Mouse (Mus musculus) MEL (cell line): ENCODE measurements around the gene Olfr851. TPM values are rescaled to one million over a fixed set of nuclear protein-coding genes. Genes with fewer than 3 reads are reported as not detected.

Experiments used
- DNase-seq: peaks from one replicate; pipeline ENCODE4 v3.0.0; 2011; ENCODE audit warnings: low read depth, low spot score
- H3K27ac ChIP-seq: 2 replicates; pipeline ENCODE4 v1.5.1; 2012; ENCODE audit warnings: low read depth, mild to moderate bottlenecking, control low read depth, low read length, moderate library complexity; ENCODE audit not compliant: control insufficient read depth
- H3K27me3 ChIP-seq, 2 experiments: fragments of 150-350 bp in 1 of 2; sonication (generic) in 1 of 2; 2 replicates each; pipeline ENCODE4 v1.6.1; 2012; ENCODE audit warnings: low read length in 2 of 2, mild to moderate bottlenecking in 2 of 2, improper control_type of control experiment in 1 of 2, moderate library complexity in 1 of 2; ENCODE audit not compliant: insufficient read depth in 2 of 2, control insufficient read depth in 1 of 2
- H3K36me3 ChIP-seq, 2 experiments: 2 replicates each; pipeline ENCODE4 v1.6.1; 2012 to 2014; ENCODE audit warnings: low read length in 2 of 2, improper control_type of control experiment in 1 of 2, inconsistent platforms in 1 of 2, mild to moderate bottlenecking in 1 of 2; ENCODE audit not compliant: insufficient read depth in 2 of 2, control insufficient read depth in 1 of 2
- H3K4me1 ChIP-seq, 2 experiments: fragments of 150-350 bp in 1 of 2; sonication (generic) in 1 of 2; 2 replicates each; pipeline ENCODE4 v1.6.1; 2012; ENCODE audit warnings: low read length in 2 of 2, improper control_type of control experiment in 1 of 2, mild to moderate bottlenecking in 1 of 2; ENCODE audit not compliant: insufficient read depth in 2 of 2, control insufficient read depth in 1 of 2
- H3K4me3 ChIP-seq, 2 experiments: fragments of 150-350 bp in 1 of 2; sonication (generic) in 1 of 2; 2 replicates each; pipeline ENCODE4 v1.5.1; 2012; ENCODE audit warnings: low read depth in 2 of 2, low read length in 2 of 2, mild to moderate bottlenecking in 2 of 2, moderate library complexity in 2 of 2, control low read depth in 1 of 2, improper control_type of control experiment in 1 of 2; ENCODE audit not compliant: control insufficient read depth in 1 of 2, insufficient read depth in 1 of 2
- H3K79me2 ChIP-seq: 2 replicates; pipeline ENCODE4 v1.6.1; 2012; ENCODE audit warnings: mild to moderate bottlenecking, low read length, moderate library complexity; ENCODE audit not compliant: control insufficient read depth, poor library complexity, insufficient read depth
- H3K9ac ChIP-seq: 2 replicates; pipeline ENCODE4 v1.6.1; 2012; ENCODE audit warnings: low read depth, mild to moderate bottlenecking, control low read depth, low read length, moderate library complexity; ENCODE audit not compliant: control insufficient read depth, poor library complexity, severe bottlenecking
- H3K9me3 ChIP-seq: fragments of 150-350 bp; sonication (generic); replicated peaks from 2 replicates; pipeline ENCODE4 v1.6.1; 2012; ENCODE audit warnings: mild to moderate bottlenecking, low read length, improper control_type of control experiment, moderate library complexity; ENCODE audit not compliant: insufficient read depth
- CHD1 ChIP-seq: IDR thresholded peaks from 2 replicates; pipeline ENCODE4 v1.6.1; 2012; ENCODE audit warnings: low read depth, mild to moderate bottlenecking, inconsistent platforms, low read length, improper control_type of control experiment
- CHD2 ChIP-seq: IDR thresholded peaks from 2 replicates; pipeline ENCODE4 v1.6.1; 2011; ENCODE audit warnings: low read length, improper control_type of control experiment
- CTCF ChIP-seq, 3 experiments: IDR thresholded peaks in 2 of 3; conservative IDR thresholded peaks in 1 of 3; 2 replicates each; pipeline ENCODE4 v1.5.1; 2011 to 2012; ENCODE audit warnings: low read length in 3 of 3, low read depth in 2 of 3, mild to moderate bottlenecking in 2 of 3, improper control_type of control experiment in 1 of 3, inconsistent platforms in 1 of 3, mixed read lengths in 1 of 3, moderate library complexity in 1 of 3; ENCODE audit not compliant: control insufficient read depth in 1 of 3, insufficient read depth in 1 of 3, poor library complexity in 1 of 3, severe bottlenecking in 1 of 3
- E2F4 ChIP-seq: IDR thresholded peaks from 2 replicates; pipeline ENCODE4 v1.6.1; 2011; ENCODE audit warnings: low read depth, low read length, improper control_type of control experiment, borderline replicate concordance
- EP300 ChIP-seq, 2 experiments: IDR thresholded peaks; 2 replicates each; pipeline ENCODE4 v1.6.1; 2011; ENCODE audit warnings: improper control_type of control experiment in 2 of 2, low read length in 2 of 2, low read depth in 1 of 2, mild to moderate bottlenecking in 1 of 2
- HCFC1 ChIP-seq: IDR thresholded peaks from 2 replicates; pipeline ENCODE4 v1.6.1; 2012; ENCODE audit warnings: low read depth, mild to moderate bottlenecking, inconsistent platforms, low read length, improper control_type of control experiment, moderate library complexity
- JUND ChIP-seq: IDR thresholded peaks from 2 replicates; pipeline ENCODE4 v1.6.1; 2011; ENCODE audit warnings: low read depth, mild to moderate bottlenecking, improper control_type of control experiment, low read length
- KAT2A ChIP-seq: conservative IDR thresholded peaks from 2 replicates; pipeline ENCODE4 v1.6.1; 2012; ENCODE audit warnings: low read depth, low read length, improper control_type of control experiment, inconsistent platforms
- MAX ChIP-seq: IDR thresholded peaks from 2 replicates; pipeline ENCODE4 v1.6.1; 2011; ENCODE audit warnings: low read length, improper control_type of control experiment
- NELFE ChIP-seq: IDR thresholded peaks from 2 replicates; pipeline ENCODE4 v1.6.1; 2011; ENCODE audit warnings: low read depth, low read length, improper control_type of control experiment
- NRF1 ChIP-seq: IDR thresholded peaks from 2 replicates; pipeline ENCODE4 v1.6.1; 2014; ENCODE audit warnings: low read depth, mild to moderate bottlenecking, inconsistent platforms, low read length, improper control_type of control experiment, moderate library complexity; ENCODE audit not compliant: poor library complexity, insufficient read depth, severe bottlenecking
- POLR2AphosphoS5 ChIP-seq: IDR thresholded peaks from 2 replicates; pipeline ENCODE4 v1.6.1; 2012; ENCODE audit warnings: low read depth, borderline replicate concordance, mild to moderate bottlenecking, inconsistent platforms, low read length, moderate library complexity, mixed read lengths
- RAD21 ChIP-seq: IDR thresholded peaks from 2 replicates; pipeline ENCODE4 v1.6.1; 2011; ENCODE audit warnings: mild to moderate bottlenecking, low read depth, low read length, improper control_type of control experiment
- RCOR1 ChIP-seq: IDR thresholded peaks from 2 replicates; pipeline ENCODE4 v1.6.1; 2012; ENCODE audit warnings: low read depth, mild to moderate bottlenecking, inconsistent platforms, low read length, improper control_type of control experiment
- TAL1 ChIP-seq: IDR thresholded peaks from 2 replicates; pipeline ENCODE4 v1.6.1; 2012; ENCODE audit warnings: mild to moderate bottlenecking, inconsistent platforms, low read length, moderate library complexity, mixed read lengths
- TBP ChIP-seq: IDR thresholded peaks from 2 replicates; pipeline ENCODE4 v1.8.0; 2011; ENCODE audit warnings: low read depth, low read length, improper control_type of control experiment
- TCF12 ChIP-seq: IDR thresholded peaks from 2 replicates; pipeline ENCODE4 v1.6.1; 2014; ENCODE audit warnings: low read depth, mild to moderate bottlenecking, inconsistent platforms, low read length, improper control_type of control experiment, moderate library complexity
- UBTF ChIP-seq: IDR thresholded peaks from 2 replicates; pipeline ENCODE4 v1.6.1; 2012; ENCODE audit warnings: low read depth, mild to moderate bottlenecking, inconsistent platforms, low read length, improper control_type of control experiment, moderate library complexity, borderline replicate concordance; ENCODE audit not compliant: insufficient read depth
- ZC3H11A ChIP-seq: IDR thresholded peaks from 2 replicates; pipeline ENCODE4 v1.6.1; 2012; ENCODE audit warnings: low read depth, mild to moderate bottlenecking, inconsistent platforms, low read length, improper control_type of control experiment
- ZKSCAN1 ChIP-seq: IDR thresholded peaks from 2 replicates; pipeline ENCODE4 v1.6.1; 2012; ENCODE audit warnings: low read depth, mild to moderate bottlenecking, inconsistent platforms, low read length, improper control_type of control experiment, moderate library complexity
- polyA plus RNA-seq, 2 experiments: library from polyadenylated mRNA; stranded (reverse) in 1 of 2; unstranded in 1 of 2; fragments of >175 nt in 1 of 2; fragments of >200 nt in 1 of 2; gene quantifications; 2 replicates each; pipeline versions ENCODE4 v1.2.1 to v1.2.4; 2012; ENCODE audit warnings: low replicate concordance in 2 of 2, low read depth in 1 of 2; ENCODE audit not compliant: insufficient read length in 2 of 2, insufficient read depth in 1 of 2, missing spikeins in 1 of 2
- total RNA-seq: library from RNA; depleted of rRNA; stranded (reverse); fragments of 300-350 nt; gene quantifications from 2 replicates; pipeline ENCODE4 v1.2.3, GENCODE M21; 2012; rRNA removed

The Olfr851 gene
- total and polyA plus RNA-seq, 3 experiments: not detected

DNA sequence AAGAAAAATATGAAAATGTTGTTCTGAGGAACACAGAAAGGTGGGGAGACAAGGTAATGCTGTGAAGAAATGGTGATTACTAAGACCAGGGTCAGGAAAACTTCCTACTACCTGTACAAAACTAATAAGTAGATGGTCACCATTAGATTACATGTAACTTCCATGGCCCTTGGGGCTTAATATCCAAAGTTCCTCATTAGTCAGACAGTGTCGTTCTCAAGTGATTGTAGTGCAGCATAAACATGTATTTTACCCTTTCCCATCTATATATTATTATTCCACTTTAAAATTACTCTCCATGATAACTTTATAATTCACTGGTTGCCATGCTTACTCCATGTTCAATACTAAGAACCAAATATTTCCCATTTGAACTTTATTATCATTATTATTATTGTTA lies 47.9 kb downstream of the Olfr851 start, which contains the start of gene Olfr853:
TSS of gene Olfr853 (minus strand) at position 101 of the 400 bp plus-strand sequence.
- Histone ChIP-seq H3K9me3 (no peaks in the 10 kb centered on the region), H3K79me2 (no peaks in the 10 kb centered on the region), H3K27me3 (peaks cover 0 to 1% of the 10 kb centered on the region in 2 experiments; a peak in 2 of 4 replicates), H3K9ac (no peak within 1 kb of the TSS), H3K27ac (no peak within 1 kb of the TSS), H3K4me1 (no peaks in the 10 kb centered on the region), H3K4me3 (no peak within 1 kb of the TSS), H3K36me3 (no peaks in the 10 kb centered on the region)
- DNase-seq: no peak
- no peak for TF ChIP-seq HCFC1
- TF ChIP-seq ZC3H11A: no peak
- no peak for TF ChIP-seq E2F4
- TF ChIP-seq ZKSCAN1: no peak
- TF ChIP-seq CHD1: no peak
- no peak for TF ChIP-seq RAD21
- no peak for TF ChIP-seq JUND
- TF ChIP-seq UBTF: no peak
- no peak for TF ChIP-seq EP300 (IDR thresholded peaks at IDR 0.05; ENCODE audit: low read depth in 1 of 2, low read length in 2 of 2)
- no peak for TF ChIP-seq NELFE
- no peak for TF ChIP-seq KAT2A
- TF ChIP-seq TBP: no peak
- no peak for TF ChIP-seq MAX
- TF ChIP-seq POLR2AphosphoS5: no peak
- no peak for TF ChIP-seq RCOR1
- no peak for TF ChIP-seq CHD2
- no peak for TF ChIP-seq TAL1
- no peak for TF ChIP-seq TCF12
- TF ChIP-seq NRF1: no peak
- TF ChIP-seq CTCF (IDR thresholded peaks at IDR 0.05 in 2 of 3, conservative IDR thresholded peaks at IDR 0.05 in 1 of 3; ENCODE audit: control insufficient read depth in 1 of 3, insufficient read depth in 1 of 3, low read depth in 2 of 3, low read length in 3 of 3, poor library complexity in 1 of 3, severe bottlenecking in 1 of 3): no peak

Other genes starting within 250 kb of the Olfr851 start
- not detected in 2 replicates for gene Olfr843, start 241.3 kb upstream of the Olfr851 start, total RNA-seq
- gene Olfr843, start 241.3 kb upstream of the Olfr851 start, polyA plus RNA-seq: not detected
- gene Olfr844, start 176.9 kb upstream of the Olfr851 start, total RNA-seq: not detected in 2 replicates
- not detected for gene Olfr844, start 176.9 kb upstream of the Olfr851 start, polyA plus RNA-seq
- not detected in 2 replicates for gene Olfr845, start 156.8 kb upstream of the Olfr851 start, total RNA-seq
- gene Olfr845, start 156.8 kb upstream of the Olfr851 start, polyA plus RNA-seq: not detected
- gene Olfr846, start 129.3 kb upstream of the Olfr851 start, total RNA-seq: not detected in 2 replicates
- gene Olfr846, start 129.3 kb upstream of the Olfr851 start, polyA plus RNA-seq: not detected
- not detected in 2 replicates for gene Olfr847, start 114.6 kb upstream of the Olfr851 start, total RNA-seq
- gene Olfr847, start 114.6 kb upstream of the Olfr851 start, polyA plus RNA-seq: not detected
- gene Olfr849, start 53.0 kb upstream of the Olfr851 start, total RNA-seq: not detected in 2 replicates
- not detected for gene Olfr849, start 53.0 kb upstream of the Olfr851 start, polyA plus RNA-seq
- gene Olfr850, start 15.0 kb upstream of the Olfr851 start, total RNA-seq: not detected in 2 replicates
- gene Olfr850, start 15.0 kb upstream of the Olfr851 start, polyA plus RNA-seq: not detected
- not detected in 2 replicates for gene Olfr853, start 47.8 kb downstream of the Olfr851 start, total RNA-seq
- gene Olfr853, start 47.8 kb downstream of the Olfr851 start, polyA plus RNA-seq: not detected
- gene Olfr854, start 74.1 kb downstream of the Olfr851 start, total RNA-seq: not detected in 2 replicates
- not detected for gene Olfr854, start 74.1 kb downstream of the Olfr851 start, polyA plus RNA-seq
- gene Olfr855, start 89.3 kb downstream of the Olfr851 start, total RNA-seq: not detected in 2 replicates
- not detected for gene Olfr855, start 89.3 kb downstream of the Olfr851 start, polyA plus RNA-seq
- 60.7 and 67.9 TPM in 2 replicates for gene Zfp317, start 128.8 kb downstream of the Olfr851 start, total RNA-seq
- 10 to 100 TPM in 1 of 2 experiments, not detected in 1; 41.2 TPM for gene Zfp317, start 128.8 kb downstream of the Olfr851 start, polyA plus RNA-seq
- gene Olfr857, start 216.1 kb downstream of the Olfr851 start, total RNA-seq: not detected in 2 replicates
- gene Olfr857, start 216.1 kb downstream of the Olfr851 start, polyA plus RNA-seq: not detected